Mouse (Mus musculus): ENCODE measurements at regions not wholly inside any gene's neighbourhood (a gene's known extent, or its start where the extent isn't known, plus 50 kb on each side); places are given as distances from the start of the nearest gene placed in this dataset.

DNA sequence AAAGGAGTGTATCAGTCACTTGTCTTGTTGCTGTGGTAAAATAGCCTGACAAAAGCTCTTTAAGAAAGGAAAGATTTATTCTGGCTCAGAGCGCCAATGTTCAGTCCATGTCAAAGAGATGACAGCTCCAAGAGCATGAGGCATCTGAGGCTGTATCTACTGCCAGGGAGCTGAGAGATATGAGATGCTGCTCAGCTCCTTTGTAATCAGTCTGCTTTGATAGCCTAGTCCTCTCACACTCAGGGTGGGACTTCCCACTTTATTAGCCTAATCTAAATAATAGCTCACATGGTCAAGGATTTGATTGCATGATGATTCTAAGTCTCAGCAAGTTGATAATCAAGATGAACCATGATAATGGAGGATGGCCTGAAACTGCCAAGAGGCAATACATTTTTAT, 80.9 kb downstream of the 1700020N01Rik start:
- TF ChIP-seq POLR2A (IDR thresholded peaks at IDR 0.05; ENCODE audit: insufficient read length, low read depth) (no peak), POLR2AphosphoS2 (IDR thresholded peaks at IDR 0.05; ENCODE audit: insufficient read length, low read depth) (no peak), USF1 (IDR thresholded peaks at IDR 0.05; ENCODE audit: low read depth) (no peak), MYOD1 (IDR thresholded peaks at IDR 0.05; ENCODE audit: control insufficient read depth in 1 of 3, insufficient read length in 2 of 3, low read depth in 2 of 3) (no peak), TCF12 (IDR thresholded peaks at IDR 0.05; ENCODE audit: insufficient read depth, poor library complexity, severe bottlenecking) (no peak), MYOG (IDR thresholded peaks at IDR 0.05; ENCODE audit: control insufficient read depth in 1 of 3, insufficient read depth in 1 of 3, insufficient read length in 2 of 3, low read depth in 2 of 3) (no peak), E2F4 (IDR thresholded peaks at IDR 0.05; ENCODE audit: insufficient read depth) (no peak), CEBPB (IDR thresholded peaks at IDR 0.05; ENCODE audit: insufficient read depth, poor library complexity, severe bottlenecking) (no peak), MAX (IDR thresholded peaks at IDR 0.05; ENCODE audit: low read depth) (no peak), SRF (IDR thresholded peaks at IDR 0.05; ENCODE audit: control insufficient read depth, insufficient read length, low read depth) (no peak), TCF3 (IDR thresholded peaks at IDR 0.05; ENCODE audit: insufficient read length, low read depth) (no peak), REST (IDR thresholded peaks at IDR 0.05; ENCODE audit: insufficient read depth, insufficient read length) (no peak)
